Mouse (Mus musculus) intestine, embryonic 16.5 days (tissue): Measurements from ENCODE around the gene Lpar3. TPM values are rescaled to one million over a fixed set of nuclear protein-coding genes. Genes with fewer than 3 reads are reported as not detected.
A peak's percentile ranks its signal among the peaks of the same experiment; 100 is the strongest.

ENCODE experiments used
- ATAC-seq: fragments of 200-750 bp; cut with Nextera tagmentation; 2 replicates; pipeline ENCODE4 v1.8.0; 2017; ENCODE audit warnings: moderate TSS enrichment, moderate library complexity
- H3K27ac ChIP-seq: fragments of 300-500 bp; sonication (generic); 2 replicates; pipeline ENCODE4 v1.5.1; 2014; ENCODE audit warnings: mild to moderate bottlenecking, low read length
- H3K27me3 ChIP-seq: fragments of 300-500 bp; sonication (generic); replicated peaks from 2 replicates; pipeline ENCODE4 v1.6.1; 2014; ENCODE audit warnings: low read length, control low read depth, mixed read lengths; ENCODE audit not compliant: control insufficient read depth, insufficient read depth
- H3K36me3 ChIP-seq: fragments of 300-500 bp; sonication (generic); 2 replicates; pipeline ENCODE4 v1.6.1; 2014; ENCODE audit warnings: low read length, control low read depth; ENCODE audit not compliant: control insufficient read depth, insufficient read depth
- H3K4me1 ChIP-seq: fragments of 300-500 bp; sonication (generic); 2 replicates; pipeline ENCODE4 v1.6.1; 2014; ENCODE audit warnings: low read length, control low read depth, mixed read lengths; ENCODE audit not compliant: control insufficient read depth, insufficient read depth
- H3K4me2 ChIP-seq: fragments of 300-500 bp; sonication (generic); 2 replicates; pipeline ENCODE4 v1.6.1; 2014; ENCODE audit warnings: low read depth, low read length, control low read depth
- H3K4me3 ChIP-seq: fragments of 300-500 bp; sonication (generic); 2 replicates; pipeline ENCODE4 v1.5.1; 2014; ENCODE audit warnings: mild to moderate bottlenecking, low read length
- H3K9ac ChIP-seq: fragments of 300-500 bp; sonication (generic); 2 replicates; pipeline ENCODE4 v1.6.1; 2014; ENCODE audit warnings: low read depth, low read length
- H3K9me3 ChIP-seq: fragments of 300-500 bp; sonication (generic); 2 replicates; pipeline ENCODE4 v1.6.1; 2016; ENCODE audit warnings: low read length, control low read depth; ENCODE audit not compliant: control insufficient read depth
- WGBS: fragments of 180-500 bp; shearing (Covaris S2); extraction: QIAGEN DNeasy Blood & Tissue Kit; methylation state at CpG from one replicate; pipeline ENCODE4 v1.1.7; 2014; 5-methylcytosine and 5-hydroxymethylcytosine counted together
- polyA plus RNA-seq: library from polyadenylated mRNA; unstranded; fragments of >200 nt; fragmentation: Nextera tagmentation; extraction: Ambion mirVana; gene quantifications from 2 replicates; pipeline ENCODE4 v1.2.1, GENCODE M21; 2015

Lpar3 gene
- polyA plus RNA-seq, 1 experiment from 2014 or later: 2.8 TPM

GRCm38 (mm10) chr3:146324949-146325348, 104.2 kb downstream of the Lpar3 start:
- H3K36me3 ChIP-seq: no peaks in the 10 kb centered on the region
- H3K9me3 ChIP-seq: no peaks in the 10 kb centered on the region
- no peak overlapping the region for H3K27ac ChIP-seq
- no peak overlapping the region for H3K4me2 ChIP-seq
- H3K27me3 ChIP-seq: no peaks in the 10 kb centered on the region
- peaks cover 8% of the 10 kb centered on the region for H3K4me1 ChIP-seq
- H3K4me3 ChIP-seq: no peak overlapping the region
- 67% methylated on average over 8 of the region's 8 CpGs for WGBS
- no peak for ATAC-seq
- H3K9ac ChIP-seq: no peak overlapping the region

DNA sequence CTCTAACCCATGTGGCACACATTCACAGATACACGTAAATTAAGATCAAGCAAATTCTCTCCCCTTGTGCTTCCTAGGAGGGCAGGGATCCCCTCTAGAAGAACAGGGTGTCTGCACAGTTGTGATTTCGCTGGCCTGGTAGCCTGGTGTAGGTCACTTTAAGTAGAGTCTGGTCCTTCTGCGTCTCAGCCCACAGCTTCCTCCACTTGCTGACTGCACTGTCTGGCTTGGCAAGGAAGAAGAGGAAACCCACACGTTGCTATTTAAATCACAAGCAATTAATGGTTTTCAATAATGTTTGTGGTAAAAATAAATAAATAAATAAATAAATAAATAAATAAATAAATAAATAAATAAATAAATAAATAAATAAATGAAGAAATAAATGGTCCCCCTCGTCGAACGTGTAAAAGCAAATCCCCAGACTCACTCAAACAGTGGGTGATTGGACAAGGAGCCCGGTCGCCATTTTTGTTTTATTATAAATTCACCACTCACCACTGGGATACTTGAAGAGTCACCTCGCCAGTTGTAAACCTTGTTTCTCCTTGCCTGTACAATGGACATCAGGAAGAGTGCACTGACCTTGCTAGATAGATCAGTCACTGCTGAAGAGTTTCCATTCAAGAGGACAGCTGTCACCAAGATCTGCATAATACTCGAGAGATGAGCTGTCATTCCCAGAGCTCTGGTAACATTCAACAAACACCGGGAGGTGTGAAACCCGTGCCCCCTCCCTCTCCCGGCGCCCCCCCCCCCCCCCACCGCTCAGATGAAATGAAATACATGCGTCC, 106.2 kb downstream of the Lpar3 start:
- no peak overlapping the region for H3K4me3 ChIP-seq
- H3K9me3 ChIP-seq: no peaks in the 10 kb centered on the region
- H3K36me3 ChIP-seq: no peaks in the 10 kb centered on the region
- H3K27me3 ChIP-seq: no peaks in the 10 kb centered on the region
- no peak overlapping the region for H3K27ac ChIP-seq
- ATAC-seq: no peak
- 42% methylated on average over 16 of the region's 17 CpGs for WGBS
- H3K9ac ChIP-seq: no peak overlapping the region; the same call in 1 of the 2 replicates
- H3K4me1 ChIP-seq: peaks cover 8% of the 10 kb centered on the region
- peak overlapping the region; percentile 73 for H3K4me2 ChIP-seq

DNA sequence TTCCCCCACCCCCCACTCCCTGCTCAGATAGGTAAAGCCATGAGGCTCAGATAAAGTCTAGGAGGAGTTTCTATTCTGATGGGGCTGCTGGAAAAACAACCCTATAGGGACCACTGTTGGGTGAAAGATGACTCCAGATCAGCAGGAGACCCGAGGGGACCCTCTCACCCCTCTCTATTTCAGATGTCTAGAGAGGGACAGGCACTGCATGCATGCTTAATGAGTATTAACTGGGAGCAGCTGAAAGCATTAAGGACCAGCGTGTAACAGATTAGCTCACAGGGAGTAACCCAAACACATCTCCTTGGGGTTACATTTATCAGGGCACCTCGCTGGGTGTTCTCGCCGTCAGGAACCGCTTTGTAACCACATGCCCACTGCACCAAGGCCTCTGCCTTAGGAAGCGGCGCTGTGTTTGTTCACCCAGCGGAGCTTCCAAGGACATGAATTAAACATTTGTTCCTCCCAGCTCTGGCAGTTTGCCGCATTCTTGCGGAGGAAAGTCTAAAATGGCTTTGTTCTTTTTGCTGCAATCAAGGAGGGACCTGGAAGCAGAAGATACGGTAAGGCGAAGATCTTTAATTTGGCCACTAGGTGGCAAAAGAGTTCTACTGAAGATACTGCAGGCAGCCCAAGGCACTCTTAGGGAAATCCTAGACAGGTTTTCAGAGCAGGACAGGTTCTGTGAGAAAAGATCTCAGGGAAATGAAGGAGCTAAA, 106.9 kb downstream of the Lpar3 start:
- 3% methylated on average over 13 of the region's 13 CpGs for WGBS
- ATAC-seq: peak; percentile 87

DNA sequence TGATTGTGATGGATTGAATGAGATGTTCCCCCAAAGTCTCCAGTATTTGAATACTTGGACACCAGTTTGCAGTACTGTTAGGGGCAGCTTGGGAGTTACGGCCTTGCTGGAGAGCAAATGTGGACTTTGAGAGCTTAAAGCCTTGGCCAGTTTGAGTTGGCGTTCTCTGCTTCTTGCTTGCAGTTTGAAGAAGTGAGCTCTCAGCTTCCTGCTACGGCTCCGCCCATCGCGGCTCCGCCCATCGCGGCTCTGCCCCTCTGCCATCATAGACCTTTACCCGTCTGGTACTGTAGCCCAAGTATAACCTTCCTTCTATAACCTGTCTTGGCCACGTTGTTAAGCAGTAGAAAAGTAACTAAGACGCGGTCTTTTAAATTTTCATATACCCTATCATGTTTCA, 108.0 kb downstream of the Lpar3 start:
- WGBS: 17% methylated on average over 13 of the region's 13 CpGs
- H3K27ac ChIP-seq: no peak overlapping the region
- no peaks in the 10 kb centered on the region for H3K36me3 ChIP-seq
- H3K4me1 ChIP-seq: peaks cover 8% of the 10 kb centered on the region
- H3K27me3 ChIP-seq: no peaks in the 10 kb centered on the region
- ATAC-seq: peak; percentile 84
- H3K9me3 ChIP-seq: no peaks in the 10 kb centered on the region
- H3K4me2 ChIP-seq: peak overlapping the region; percentile 73
- H3K4me3 ChIP-seq: peak overlapping the region; percentile 36
- H3K9ac ChIP-seq: peak overlapping the region; percentile 53; the same call in 1 of the 2 replicates

More for the DNA sequence above, 106.9 kb downstream of the Lpar3 start:
- H3K36me3 ChIP-seq: no peaks in the 10 kb centered on the region
- H3K27ac ChIP-seq: peak overlapping the region; percentile 51; the same call in 1 of the 2 replicates
- H3K4me3 ChIP-seq: peak overlapping the region; percentile 36
- peak overlapping the region; percentile 64 for H3K9ac ChIP-seq
- peaks cover 8% of the 10 kb centered on the region for H3K4me1 ChIP-seq
- H3K9me3 ChIP-seq: no peaks in the 10 kb centered on the region
- peak overlapping the region; percentile 73 for H3K4me2 ChIP-seq
- no peaks in the 10 kb centered on the region for H3K27me3 ChIP-seq

- Histone ChIP-seq H3K4me2 (no peak overlapping the region), H3K4me3 (no peak overlapping the region), H3K36me3 (no peaks in the 10 kb centered on the region), H3K9ac (no peak overlapping the region), H3K9me3 (no peaks in the 10 kb centered on the region), H3K27ac (no peak overlapping the region), H3K4me1 (peaks cover 8% of the 10 kb centered on the region), H3K27me3 (no peaks in the 10 kb centered on the region)
- ATAC-seq: no peak
- 80% methylated on average over 11 of the region's 11 CpGs for WGBS
Observed at GRCm38 (mm10) chr3:146331819-146332218, 111.1 kb downstream of the Lpar3 start.

DNA sequence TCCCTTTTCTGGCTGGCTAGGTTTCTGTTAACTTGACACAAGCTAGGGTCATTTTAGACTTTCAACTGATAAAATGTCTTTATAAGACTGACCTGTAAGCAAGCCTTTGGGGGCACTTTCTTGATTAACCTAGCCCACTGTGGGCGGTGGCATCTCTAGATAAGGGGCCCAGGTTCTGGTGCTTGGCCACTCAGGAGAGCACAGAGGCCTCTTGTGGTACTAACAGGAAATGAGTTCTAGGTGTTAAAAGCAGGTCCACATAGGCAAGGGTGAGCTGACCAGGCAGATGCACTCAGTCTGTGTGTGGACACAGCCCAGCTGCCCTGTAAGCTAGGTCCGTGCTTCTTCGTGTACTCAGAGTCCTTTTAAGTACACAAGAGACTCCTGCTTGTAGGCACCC, 112.5 kb downstream of the Lpar3 start:
- H3K27ac ChIP-seq: no peak overlapping the region
- no peaks in the 10 kb centered on the region for H3K27me3 ChIP-seq
- peaks cover 9% of the 10 kb centered on the region for H3K4me1 ChIP-seq
- H3K4me2 ChIP-seq: no peak overlapping the region
- no peak overlapping the region for H3K9ac ChIP-seq
- no peaks in the 10 kb centered on the region for H3K36me3 ChIP-seq
- H3K9me3 ChIP-seq: no peaks in the 10 kb centered on the region
- H3K4me3 ChIP-seq: no peak overlapping the region
- no peak for ATAC-seq
- 78% methylated on average over 3 of the region's 3 CpGs for WGBS

GRCm38 (mm10) chr3:146334070-146334469, 113.3 kb downstream of the Lpar3 start:
- H3K4me3 ChIP-seq: no peak overlapping the region
- H3K4me2 ChIP-seq: no peak overlapping the region
- H3K9ac ChIP-seq: no peak overlapping the region
- peaks cover 3% of the 10 kb centered on the region; the same call in 1 of the 2 replicates for H3K4me1 ChIP-seq
- H3K9me3 ChIP-seq: no peaks in the 10 kb centered on the region
- no peaks in the 10 kb centered on the region for H3K27me3 ChIP-seq
- WGBS: 68% methylated on average over 7 of the region's 7 CpGs
- no peak overlapping the region for H3K27ac ChIP-seq
- no peak for ATAC-seq
- H3K36me3 ChIP-seq: no peaks in the 10 kb centered on the region

Other genes starting within 250 kb of the Lpar3 start
- 1.2 and 1.4 TPM in 2 replicates for gene Syde2, start 233.1 kb upstream of the Lpar3 start, polyA plus RNA-seq
- 0.49 TPM in 1 of 2 replicates, not detected in the other for gene Wdr63, start 112.8 kb upstream of the Lpar3 start, polyA plus RNA-seq
- 74.3 and 102 TPM in 2 replicates for gene Mcoln3, start 103.5 kb upstream of the Lpar3 start, polyA plus RNA-seq
- 8.1 and 8.8 TPM in 2 replicates for gene Mcoln2, start 71.1 kb upstream of the Lpar3 start, polyA plus RNA-seq
- gene Ssx2ip, start 183.7 kb downstream of the Lpar3 start, polyA plus RNA-seq: 36.1 and 38.1 TPM in 2 replicates
- gene Ctbs, start 228.8 kb downstream of the Lpar3 start, polyA plus RNA-seq: 11.0 and 11.6 TPM in 2 replicates